Mouse (Mus musculus): ENCODE measurements around the gene Lhb.

DNA sequence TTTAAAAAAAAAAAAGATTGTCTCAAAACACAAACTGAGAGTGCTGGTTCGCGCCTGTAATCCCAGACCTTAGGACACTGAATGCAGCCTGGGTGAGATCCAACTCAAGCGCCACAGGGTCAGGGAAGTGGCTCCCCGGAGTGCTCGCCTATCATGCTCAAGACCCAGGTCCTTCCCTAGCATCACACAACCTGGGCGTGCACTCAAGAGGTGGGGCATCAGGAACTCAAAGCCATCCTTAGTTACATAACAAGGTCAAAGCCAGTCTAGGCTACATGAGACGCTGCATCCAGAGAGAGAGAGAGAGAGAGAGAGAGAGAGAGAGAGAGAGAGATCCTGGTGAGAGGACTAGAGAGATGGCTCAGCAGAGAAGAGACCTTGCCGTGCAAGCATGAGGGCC, 5.9 kb downstream of the Lhb start:
- TF ChIP-seq CTCF (IDR thresholded peaks at IDR 0.05) = no peak
- no peak for TF ChIP-seq POLR2A (IDR thresholded peaks at IDR 0.05; ENCODE audit: insufficient read depth, low read depth, low read length)
